Mouse (Mus musculus): ENCODE results near the gene Plgrkt.

DNA sequence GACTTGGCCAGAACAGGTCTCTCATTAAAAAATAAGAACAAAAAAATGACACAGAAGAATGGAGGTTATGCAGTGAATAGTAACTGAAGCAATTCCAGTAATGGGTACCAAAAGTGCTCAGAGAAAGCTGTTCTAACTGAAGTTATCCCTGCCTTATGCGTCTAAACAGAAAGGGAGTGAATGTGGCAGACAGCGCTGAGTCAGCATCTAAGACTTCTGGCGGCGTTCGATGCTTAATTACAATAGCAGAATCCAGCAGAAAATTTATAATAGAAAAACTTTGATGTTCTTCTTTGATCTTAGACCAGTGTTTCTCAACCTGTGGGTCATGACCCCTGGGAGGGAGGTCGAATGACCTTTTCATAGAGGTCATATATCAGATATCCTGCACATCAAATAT, 21.6 kb downstream of the Plgrkt start:
- no peak for TF ChIP-seq TCF12 (IDR thresholded peaks at IDR 0.05; ENCODE audit: low read depth, low read length)
- TF ChIP-seq POLR2A (IDR thresholded peaks at IDR 0.05; ENCODE audit: control insufficient read depth in 1 of 2, insufficient read depth in 1 of 2, low read depth in 1 of 2, low read length in 2 of 2, poor library complexity in 1 of 2): no peak
- no peak for TF ChIP-seq MAX (IDR thresholded peaks at IDR 0.05; ENCODE audit: low read length)
- TF ChIP-seq MEF2A (IDR thresholded peaks at IDR 0.05; ENCODE audit: extremely low read depth, insufficient replicate concordance, low read depth, low read length, poor library complexity, severe bottlenecking): no peak
- TF ChIP-seq CTCF (IDR thresholded peaks at IDR 0.05 in 2 of 3, conservative IDR thresholded peaks at IDR 0.05 in 1 of 3; ENCODE audit: control insufficient read depth in 1 of 3, insufficient read depth in 1 of 3, low read depth in 2 of 3, low read length in 3 of 3, poor library complexity in 1 of 3, severe bottlenecking in 1 of 3): no peak
